Mouse (Mus musculus) lung, postnatal 0 days (tissue): Measurements from ENCODE around the gene Pigl. TPM values are rescaled to one million over a fixed set of nuclear protein-coding genes. Genes with fewer than 3 reads are reported as not detected.
"Not testable (repeated sequence)": the region's sequence is repeated elsewhere in the genome, so short reads cannot be mapped to it uniquely, and the experiment has no call there.

Experiments
- ATAC-seq: fragments of 200-750 bp; cut with Nextera tagmentation; 2 replicates; pipeline ENCODE4 v1.8.0; 2017; ENCODE audit warnings: moderate library complexity
- DNase-seq: peaks from one replicate; pipeline ENCODE4 v3.0.0-alpha.2; 2016; ENCODE audit warnings: low spot score
- H3K27ac ChIP-seq: fragments of 300-500 bp; sonication (generic); 2 replicates; pipeline ENCODE4 v1.5.1; 2014; ENCODE audit warnings: antibody characterized with exemption, mild to moderate bottlenecking, low read length, mixed read lengths
- H3K27me3 ChIP-seq: fragments of 300-500 bp; sonication (generic); replicated peaks from 2 replicates; pipeline ENCODE4 v1.6.1; 2014; ENCODE audit warnings: low read length, mixed read lengths; ENCODE audit not compliant: insufficient read depth
- H3K36me3 ChIP-seq: fragments of 300-500 bp; sonication (generic); 2 replicates; pipeline ENCODE4 v1.6.1; 2014; ENCODE audit warnings: low read length, mixed read lengths; ENCODE audit not compliant: insufficient read depth
- H3K4me1 ChIP-seq: fragments of 300-500 bp; sonication (generic); 2 replicates; pipeline ENCODE4 v1.6.1; 2014; ENCODE audit warnings: antibody characterized with exemption, low read depth, low read length, mixed read lengths; ENCODE audit not compliant: insufficient read depth
- H3K4me2 ChIP-seq: fragments of 300-500 bp; sonication (generic); replicated peaks from 2 replicates; pipeline ENCODE4 v1.6.1; 2014; ENCODE audit warnings: low read depth, mild to moderate bottlenecking, low read length, moderate library complexity, mixed read lengths
- H3K4me3 ChIP-seq: fragments of 300-500 bp; sonication (generic); 2 replicates; pipeline ENCODE4 v1.5.1; 2014; ENCODE audit warnings: low read depth, low read length
- H3K9ac ChIP-seq: fragments of 300-500 bp; sonication (generic); replicated peaks from 2 replicates; pipeline ENCODE4 v1.6.1; 2014; ENCODE audit warnings: low read depth, mild to moderate bottlenecking
- H3K9me3 ChIP-seq: fragments of 300-500 bp; sonication (generic); 2 replicates; pipeline ENCODE4 v1.6.1; 2016; ENCODE audit warnings: low read length, mixed read lengths
- CTCF ChIP-seq: IDR thresholded peaks from 2 replicates; pipeline ENCODE4 v1.5.1; 2016; ENCODE audit warnings: antibody characterized with exemption, mild to moderate bottlenecking
- EP300 ChIP-seq: IDR thresholded peaks from 2 replicates; pipeline ENCODE4 v1.6.1; 2016; ENCODE audit warnings: antibody characterized with exemption, mild to moderate bottlenecking, control low read depth
- WGBS: fragments of 180-500 bp; shearing (Covaris S2); extraction: QIAGEN DNeasy Blood & Tissue Kit; methylation state at CpG from one replicate; pipeline ENCODE4 v1.1.7; 2014; 5-methylcytosine and 5-hydroxymethylcytosine counted together
- polyA plus RNA-seq: library from polyadenylated mRNA; unstranded; fragments of >200 nt; fragmentation: Nextera tagmentation; extraction: Ambion mirVana; gene quantifications from 2 replicates; pipeline ENCODE4 v1.2.1, GENCODE M21; 2015

Gene Pigl
- polyA plus RNA-seq, 1 experiment from 2014 or later: 4.8 TPM

GRCm38 (mm10) chr11:62456021-62456482 is 2.2 kb upstream of the Pigl start:
- Histone ChIP-seq H3K4me1 (no peaks in the 10 kb centered on the region), H3K36me3 (no peaks in the 10 kb centered on the region), H3K4me3 (peak overlapping the region; percentile 99), H3K27ac (no peak overlapping the region), H3K9ac (peak overlapping the region; percentile 97; the same call in 1 of the 2 replicates), H3K27me3 (no peaks in the 10 kb centered on the region), H3K4me2 (peak overlapping the region; percentile 91), H3K9me3 (no peaks in the 10 kb centered on the region)
- no peak for TF ChIP-seq EP300
- TF ChIP-seq CTCF: no peak
- WGBS: 4% methylated on average over 3 of the region's 3 CpGs
- DNase-seq (no peak), ATAC-seq (no peak)

DNA sequence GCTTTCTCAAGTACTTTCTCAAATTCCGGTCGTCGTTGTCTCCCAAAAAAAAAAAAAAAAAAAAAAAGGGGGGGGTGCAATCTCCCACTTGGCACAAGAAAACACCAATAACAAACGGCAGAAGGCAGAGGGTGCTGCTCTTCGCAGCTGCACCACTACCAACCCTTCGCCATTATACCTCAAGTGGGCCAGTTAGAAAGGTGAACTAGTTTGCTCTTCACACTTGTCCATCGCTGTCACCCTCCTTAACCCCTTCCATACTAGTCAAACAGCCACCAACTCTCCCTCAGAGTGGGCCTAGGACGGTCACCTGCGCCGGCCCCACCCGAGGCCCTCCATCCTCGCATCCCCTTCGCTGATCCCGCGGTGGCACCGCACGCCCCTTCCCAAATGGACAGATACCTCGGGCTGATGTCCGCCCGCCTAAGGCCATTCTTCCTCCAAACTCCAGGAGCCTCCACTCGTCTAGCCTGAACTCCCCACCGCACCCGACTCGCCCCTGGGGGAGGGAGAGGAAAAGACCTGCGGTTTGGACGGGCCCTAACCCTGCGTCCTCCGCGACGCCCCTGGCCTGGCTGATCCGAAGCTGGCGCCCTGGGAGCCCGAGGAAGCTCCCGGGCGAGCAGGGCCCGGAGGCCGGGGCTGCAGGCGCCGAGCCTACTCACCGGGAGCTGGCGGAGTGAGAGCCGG is 1.6 kb upstream of the Pigl start:
- under 1% methylated on average over 34 of the region's 42 CpGs for WGBS
- Histone ChIP-seq H3K27ac (peak overlapping the region; percentile 99), H3K4me1 (no peaks in the 10 kb centered on the region), H3K9me3 (no peaks in the 10 kb centered on the region), H3K4me3 (peak overlapping the region; percentile 99), H3K27me3 (no peaks in the 10 kb centered on the region), H3K36me3 (no peaks in the 10 kb centered on the region), H3K9ac (peak overlapping the region; percentile 97), H3K4me2 (peak overlapping the region; percentile 91)
- TF ChIP-seq CTCF (peak; percentile 52), EP300 (no peak)
- peak; percentile 78 for DNase-seq
- ATAC-seq: peak; percentile 66

GRCm38 (mm10) chr11:62457241-62457890 is 894 bp upstream of the Pigl start:
- peak overlapping the region; percentile 99 for H3K4me3 ChIP-seq
- peak overlapping the region; percentile 99 for H3K27ac ChIP-seq
- ATAC-seq (peak; percentile 97), DNase-seq (peak; percentile 96)
- H3K9ac ChIP-seq: peak overlapping the region; percentile 97
- TF ChIP-seq EP300 (no peak), CTCF (0 out of 2 replicates have a peak, but pooled peaks have one; percentile 19)
- H3K9me3 ChIP-seq: no peaks in the 10 kb centered on the region
- no peaks in the 10 kb centered on the region for H3K4me1 ChIP-seq
- no peaks in the 10 kb centered on the region for H3K27me3 ChIP-seq
- H3K36me3 ChIP-seq: no peaks in the 10 kb centered on the region
- 2% methylated on average over 58 of the region's 73 CpGs for WGBS
- peak overlapping the region; percentile 91 for H3K4me2 ChIP-seq

- under 1% methylated on average over 18 of the region's 18 CpGs for WGBS
- peak overlapping the region; percentile 97 for H3K9ac ChIP-seq
- no peak for DNase-seq
- no peaks in the 10 kb centered on the region for H3K9me3 ChIP-seq
- H3K27me3 ChIP-seq: no peaks in the 10 kb centered on the region
- no peaks in the 10 kb centered on the region for H3K36me3 ChIP-seq
- H3K27ac ChIP-seq: peak overlapping the region; percentile 99
- TF ChIP-seq EP300 (no peak), CTCF (no peak)
- peak overlapping the region; percentile 91 for H3K4me2 ChIP-seq
- no peak for ATAC-seq
- peak overlapping the region; percentile 99 for H3K4me3 ChIP-seq
- no peaks in the 10 kb centered on the region for H3K4me1 ChIP-seq
These were observed 379 bp upstream of the Pigl start for GRCm38 (mm10) chr11:62457891-62458270.

DNA sequence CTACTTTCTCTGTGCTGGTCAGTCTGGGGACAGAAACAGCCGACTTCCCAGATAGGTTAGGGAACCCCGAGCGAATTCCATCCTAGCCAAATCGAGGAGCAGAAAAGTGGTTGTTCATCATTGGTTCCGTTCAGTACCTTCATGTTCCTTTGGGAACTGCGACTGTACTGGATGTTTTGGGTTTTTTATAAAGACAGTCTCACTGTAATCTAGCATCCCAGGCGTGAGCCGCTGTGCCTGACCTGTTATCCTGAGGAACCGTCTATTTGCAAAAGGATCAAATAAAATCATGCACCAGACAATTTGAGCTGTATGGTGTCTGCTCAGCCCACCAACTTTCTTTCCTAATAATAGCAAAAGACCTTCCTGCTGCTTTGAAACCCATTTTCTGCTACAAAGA is 520 bp downstream of the Pigl start:
- no peaks in the 10 kb centered on the region for H3K36me3 ChIP-seq
- peak overlapping the region; percentile 99 for H3K27ac ChIP-seq
- peak overlapping the region; percentile 99 for H3K4me3 ChIP-seq
- TF ChIP-seq CTCF (no peak), EP300 (no peak)
- H3K4me2 ChIP-seq: peak overlapping the region; percentile 91
- H3K27me3 ChIP-seq: no peaks in the 10 kb centered on the region
- no peaks in the 10 kb centered on the region for H3K9me3 ChIP-seq
- WGBS: 1% methylated on average over 9 of the region's 9 CpGs
- H3K9ac ChIP-seq: peak overlapping the region; percentile 97
- no peak for ATAC-seq
- H3K4me1 ChIP-seq: no peaks in the 10 kb centered on the region
- no peak for DNase-seq

DNA sequence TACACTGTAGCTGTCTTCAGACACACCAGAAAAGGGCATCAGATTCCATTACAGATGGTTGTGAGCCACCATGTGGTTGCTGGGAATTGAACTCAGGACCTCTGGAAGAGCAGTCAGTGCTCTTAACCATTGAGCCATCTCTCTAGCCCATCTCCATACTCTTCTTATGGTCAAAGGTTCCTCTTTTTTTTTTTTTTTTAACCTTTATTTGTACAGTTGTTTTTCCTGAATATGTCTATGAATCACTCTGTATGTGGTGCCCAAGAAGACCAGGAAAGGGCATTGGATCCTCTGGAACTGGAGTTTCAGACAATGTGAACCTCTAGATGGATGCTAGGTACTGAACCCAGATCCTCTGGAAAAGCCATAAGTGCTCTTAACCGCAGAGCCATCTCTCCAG is 4.3 kb downstream of the Pigl start:
- not testable (repeated sequence) for H3K9ac ChIP-seq, H3K4me1 ChIP-seq, DNase-seq, H3K36me3 ChIP-seq, H3K27ac ChIP-seq, H3K9me3 ChIP-seq, H3K4me3 ChIP-seq, ATAC-seq, H3K4me2 ChIP-seq, H3K27me3 ChIP-seq
- 94% methylated on average over 1 of the region's 1 CpGs for WGBS
